Mouse (Mus musculus) brain, adult 2 months (tissue): ENCODE measurements at regions not wholly inside any gene's neighbourhood (a gene's known extent, or its start where the extent isn't known, plus 50 kb on each side); places are given as distances from the start of the nearest gene placed in this dataset.

ENCODE experiments used
- DNase-seq: peaks from one replicate; pipeline ENCODE4 v3.0.0; 2011; ENCODE audit warnings: low read depth, low spot score

DNA sequence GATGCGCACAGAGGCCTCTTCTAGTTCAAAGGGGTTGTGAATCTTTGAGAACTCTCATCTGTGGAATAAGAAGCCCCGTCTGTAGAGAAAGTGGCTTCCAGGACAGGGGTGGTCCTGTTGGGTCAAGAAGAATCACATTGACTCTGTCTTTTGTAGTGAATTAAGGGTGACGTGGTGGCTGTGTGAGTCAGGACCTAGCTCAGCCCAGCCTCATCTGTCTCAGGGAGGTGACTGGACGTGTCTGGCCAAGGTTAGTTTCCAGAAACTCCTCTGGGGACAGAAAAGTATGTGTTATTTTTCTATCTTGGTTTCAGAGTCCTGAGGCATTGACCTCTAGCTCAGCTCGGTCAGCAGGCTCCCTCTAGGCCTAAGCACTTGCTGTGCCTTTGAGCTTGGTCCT, 73.3 kb upstream of the Lep start:
- DNase-seq = no peak

DNA sequence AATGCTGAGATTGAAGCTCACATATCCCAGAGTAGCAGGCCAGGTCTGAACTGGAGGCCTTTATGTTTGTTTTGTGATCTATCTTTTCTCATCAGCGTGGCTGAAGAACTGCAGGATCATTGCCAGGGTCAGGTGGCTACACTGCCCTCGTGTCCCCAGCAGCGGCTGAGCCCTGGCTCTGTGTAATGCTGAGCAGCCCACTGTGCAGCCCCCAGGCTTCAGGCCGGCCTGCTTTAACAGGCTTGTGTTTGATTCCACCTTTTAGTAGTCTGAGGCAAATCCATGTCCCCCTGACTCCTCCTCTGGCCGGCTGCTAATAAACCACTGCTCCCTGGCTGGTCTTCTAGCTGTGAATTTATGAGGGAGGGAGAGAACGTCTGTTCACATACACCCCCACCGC, 72.6 kb upstream of the Lep start:
- DNase-seq = no peak

DNA sequence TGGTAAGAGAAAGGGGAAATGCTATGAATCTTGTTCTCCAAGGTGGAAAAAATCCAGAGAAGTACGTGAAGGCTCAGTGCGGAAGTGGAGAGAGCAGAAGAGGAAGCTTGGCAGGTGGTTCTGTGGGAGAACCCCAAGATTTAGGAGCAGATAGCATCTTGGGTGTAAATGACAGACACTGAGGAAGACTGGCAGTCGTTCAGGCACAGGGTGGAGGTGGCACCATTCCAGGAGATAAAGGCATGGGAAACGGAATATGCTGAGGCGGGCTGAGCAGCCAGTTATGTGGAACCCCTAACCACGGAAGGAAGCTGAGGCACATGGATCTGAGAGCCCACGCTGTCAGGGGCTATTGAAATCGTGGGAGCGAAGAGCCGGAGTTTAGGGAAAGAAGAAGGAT, 70.6 kb upstream of the Lep start:
- peak; percentile 73 for DNase-seq

DNA sequence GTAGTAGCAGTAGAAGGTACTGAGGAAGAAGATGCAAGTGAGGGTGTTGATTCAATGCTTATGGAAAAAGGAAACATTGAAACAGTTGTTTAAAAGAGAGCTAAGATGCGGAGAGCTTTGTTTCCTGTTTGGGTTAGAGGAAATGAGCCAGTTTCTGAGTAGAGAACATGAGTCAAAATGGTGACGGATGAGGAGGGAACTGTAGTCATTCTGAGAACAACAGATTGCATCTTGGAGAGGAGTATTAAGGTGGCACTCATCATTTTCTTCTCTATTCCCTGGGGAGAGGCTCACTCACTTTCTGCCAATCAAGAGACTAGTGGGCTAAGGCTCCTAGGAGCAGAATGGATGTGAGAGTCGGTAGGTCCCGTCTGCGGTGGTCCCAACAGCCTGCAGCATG, 69.8 kb upstream of the Lep start:
- DNase-seq = peak; percentile 50

DNA sequence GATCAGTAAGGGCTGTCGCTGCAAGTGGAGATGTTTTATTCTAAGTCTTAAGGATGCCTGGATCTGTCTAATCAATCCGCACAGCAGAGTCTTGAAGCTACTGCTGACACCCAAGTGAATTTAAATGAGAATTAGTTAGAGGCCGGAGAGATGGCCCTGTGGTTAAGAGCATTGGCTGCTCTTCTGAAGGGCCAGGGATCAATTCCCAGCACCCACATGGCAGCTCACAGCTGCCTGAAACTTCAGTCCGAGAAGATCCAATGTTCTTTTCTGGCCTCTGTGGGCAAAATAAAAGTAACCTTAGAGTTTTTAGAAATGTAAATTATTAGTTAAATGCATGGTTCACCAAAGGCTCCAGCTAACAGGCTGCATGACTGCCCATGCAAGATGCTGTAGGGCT, 65.5 kb upstream of the Lep start:
- DNase-seq = no peak

DNA sequence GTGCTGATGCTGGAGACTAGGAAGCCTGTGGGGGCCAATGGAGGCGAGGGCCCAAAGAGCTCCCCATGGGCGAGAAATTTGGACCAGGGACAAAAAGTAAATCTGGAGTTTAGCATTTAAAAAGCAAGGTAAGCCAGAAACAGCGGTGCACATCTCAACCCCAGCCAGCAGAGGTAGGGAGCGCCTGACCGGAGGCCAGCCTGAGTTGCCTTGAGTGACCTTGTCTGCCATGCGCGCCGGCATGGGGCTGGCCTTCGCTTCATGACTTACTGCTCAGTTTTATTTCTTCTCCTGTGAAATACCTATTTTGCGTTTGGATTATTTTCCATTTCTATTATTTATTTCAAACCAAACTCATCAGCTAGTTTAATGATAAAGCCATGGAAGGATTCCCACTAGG, 64.3 kb upstream of the Lep start:
- no peak for DNase-seq

DNA sequence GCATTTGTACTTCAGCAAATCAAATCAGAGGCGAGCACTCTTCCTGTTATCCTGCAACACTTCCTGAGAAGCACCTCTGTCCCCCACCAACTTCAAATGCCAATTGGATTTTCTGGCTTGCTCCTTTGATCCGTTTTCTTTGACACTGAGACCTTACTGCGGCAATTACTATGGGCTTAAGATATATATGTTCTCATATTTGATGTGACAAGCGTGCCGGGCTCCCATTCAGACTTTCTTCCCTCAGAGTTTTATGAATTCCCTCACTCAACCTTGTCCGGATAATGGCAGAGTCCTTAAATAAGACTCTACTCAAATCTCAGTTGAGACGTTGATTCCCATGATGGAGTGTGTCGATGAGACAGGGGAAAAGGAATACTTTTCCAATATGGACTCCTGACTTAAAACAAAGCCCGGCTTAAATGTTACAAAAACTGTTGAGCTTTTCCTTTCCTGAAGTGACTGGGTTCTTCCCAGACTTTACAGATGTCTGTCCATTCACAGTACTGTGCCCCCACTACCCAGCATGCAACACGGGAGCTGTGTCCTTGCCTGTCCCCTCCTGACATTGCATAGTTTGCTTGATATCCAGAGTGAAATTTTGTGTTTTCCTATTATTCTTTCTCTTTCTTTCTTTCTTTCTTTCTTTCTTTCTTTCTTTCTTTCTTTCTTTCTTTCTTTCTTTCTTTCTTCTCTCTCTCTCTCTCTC, 60.5 kb upstream of the Lep start:
- DNase-seq = no peak

DNA sequence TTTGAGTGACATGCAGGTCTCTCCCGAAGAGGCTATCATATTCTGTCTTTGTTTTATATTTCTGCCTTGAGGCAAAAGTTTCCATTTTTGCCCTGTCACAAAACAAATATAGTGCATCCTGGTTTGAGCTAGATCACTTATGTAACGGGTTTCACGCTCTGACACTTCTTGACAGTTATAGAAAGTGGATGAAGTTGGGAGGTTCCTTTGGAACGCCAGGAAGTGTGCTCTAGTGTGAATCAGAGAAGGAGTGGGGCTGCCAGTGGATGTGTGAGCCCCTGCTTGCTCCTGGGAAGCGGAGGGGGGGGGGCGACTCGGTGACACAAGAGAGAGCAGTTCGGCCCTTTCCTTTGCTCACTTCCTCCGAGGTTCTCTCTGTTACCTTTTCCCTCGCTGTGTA, 57.9 kb upstream of the Lep start:
- peak; percentile 73 for DNase-seq

DNA sequence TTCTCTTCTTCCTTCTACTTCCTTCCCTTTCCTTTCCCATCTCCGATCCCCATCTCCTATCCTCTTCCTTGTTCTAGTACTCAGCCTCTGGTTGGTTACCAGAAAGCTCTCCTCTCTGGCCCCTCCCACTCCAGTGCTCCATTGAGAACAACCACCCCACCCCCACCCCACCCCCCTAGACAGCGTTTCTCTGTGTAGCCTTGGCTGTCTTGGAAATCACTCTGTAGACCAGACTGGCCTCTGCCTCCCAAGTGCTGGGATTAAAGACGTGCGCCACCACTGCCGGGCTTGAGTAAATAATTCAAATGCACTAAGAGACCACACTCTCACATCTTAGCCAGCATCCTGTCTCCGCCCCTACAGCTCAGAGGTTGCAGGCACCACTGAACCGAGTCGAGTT, 57.2 kb upstream of the Lep start:
- no peak for DNase-seq

DNA sequence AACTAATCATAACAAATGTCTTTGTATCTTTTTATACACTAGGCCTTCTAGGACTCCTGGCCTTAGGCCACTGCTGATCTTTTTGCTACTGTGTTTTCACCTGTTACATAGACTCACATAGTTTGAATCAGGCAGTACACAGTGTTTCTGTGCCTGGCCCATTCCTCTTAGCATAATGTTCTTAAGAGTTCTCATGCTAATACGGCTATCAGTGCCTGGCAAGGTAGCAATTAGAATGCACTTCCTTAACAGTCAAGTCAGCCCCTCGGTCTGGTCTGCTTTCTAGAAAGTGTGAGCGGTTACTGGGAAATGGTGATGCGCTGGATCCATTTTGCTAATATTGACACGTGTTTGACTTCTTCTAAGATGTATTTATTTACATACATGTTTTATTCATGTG, 54.2 kb upstream of the Lep start:
- DNase-seq = no peak
